10 mouse cellular contexts compared by ENCODE assay signal in the genomic region with DNA sequence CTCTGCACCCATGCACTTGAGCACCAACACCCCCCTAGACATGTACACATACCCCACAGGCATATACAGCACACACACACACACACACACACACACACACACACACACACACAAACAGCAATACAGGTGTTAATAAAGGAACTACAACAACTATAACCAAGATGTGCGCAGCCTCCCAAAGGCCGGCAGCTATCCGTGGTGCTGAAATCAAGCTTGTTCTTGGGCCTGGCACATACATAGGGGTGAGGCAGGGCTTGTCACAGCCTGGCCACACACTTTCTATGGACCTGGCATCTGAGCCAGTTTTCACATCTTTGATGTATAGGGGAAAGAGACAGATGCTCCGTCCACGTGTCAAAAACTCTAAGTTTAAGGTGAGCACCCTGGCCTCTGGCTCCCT. TPM values are rescaled to one million over a fixed set of nuclear protein-coding genes. Genes with fewer than 3 reads are reported as not detected.
DNase-seq lines count a peak whose midpoint lies in the region; ATAC-seq and TF ChIP-seq lines count a peak whose summit lies in the region.
"Had no signal": no experiment of that assay in that cellular context is flagged by ENCODE, and none has a peak within 500 bp of the region (broad histone marks: within the 10 kb centered on the region; RNA-seq: fewer than 3 reads in every experiment).

No protein-coding gene starts in this region.

- no peak overlapping the region for H3K4me2 ChIP-seq in lung, postnatal 0 days (replicated peaks; ENCODE audit: low read depth, low read length)

- H3K27me3 ChIP-seq in lung, postnatal 0 days (replicated peaks; ENCODE audit: insufficient read depth, low read length) = no peaks in the 10 kb centered on the region

- H3K9ac ChIP-seq in lung, postnatal 0 days (replicated peaks; ENCODE audit: low read depth) = no peak overlapping the region

- DNase-seq in lung, postnatal 0 days (ENCODE audit: low spot score) = peak; percentile 45
- no peak for DNase-seq in lung, adult 18-20 months
- DNase-seq in ZHBTc4 (ENCODE audit: low read depth, low spot score) = peak; percentile 69
- DNase-seq in embryo, embryonic 10.5 days (ENCODE audit: low spot score) = peak; percentile 81
- DNase-seq in mesoderm, embryonic 11.5 days (ENCODE audit: low read depth, low spot score) = peak; percentile 64
- no peak for DNase-seq in right cerebral cortex, postnatal 10 days (ENCODE audit: low spot score in 2 of 2)
- no peak for DNase-seq in urinary bladder, adult 18-20 months (ENCODE audit: low spot score in 2 of 2)
- DNase-seq in spleen, postnatal 14 days (ENCODE audit: low spot score in 2 of 2) = no peak
- DNase-seq: cerebellum, adult 9-10 months had no signal

- H3K4me3 ChIP-seq in lung, postnatal 0 days (ENCODE audit: low read depth, low read length) = no peak overlapping the region
- H3K4me3 ChIP-seq: left cerebral cortex, adult 2 months had no signal

- H3K9me3 ChIP-seq in lung, postnatal 0 days (ENCODE audit: low read length) = no peaks in the 10 kb centered on the region

- ATAC-seq in lung, postnatal 0 days = no peak

- 19% methylated on average over 5 of the region's 5 CpGs for WGBS in lung, postnatal 0 days

- H3K27ac ChIP-seq in lung, postnatal 0 days (ENCODE audit: low read length) = no peak overlapping the region
- H3K27ac ChIP-seq: left cerebral cortex, adult 2 months had no signal

- no peak for TF ChIP-seq EP300 in lung, postnatal 0 days (IDR thresholded peaks at IDR 0.05)

- no peak for TF ChIP-seq CTCF in lung, postnatal 0 days (IDR thresholded peaks at IDR 0.05)

- no peaks in the 10 kb centered on the region for H3K36me3 ChIP-seq in lung, postnatal 0 days (ENCODE audit: insufficient read depth, low read length)

- no peaks in the 10 kb centered on the region for H3K4me1 ChIP-seq in lung, postnatal 0 days (ENCODE audit: insufficient read depth, low read depth, low read length)

RNA-seq across cellular contexts. Expression of gene Srrm3, which starts 36.7 kb away (rescaled TPM):
- polyA plus RNA-seq in lung, postnatal 0 days (2015; fragmentation: Nextera tagmentation; extraction: Ambion mirVana) = 0.05 TPM in 1 of 2 replicates, not detected in the other

RNA-seq across cellular contexts. Expression of gene Hspb1, which starts 44.3 kb away (rescaled TPM):
- 198 and 248 TPM in 2 replicates for polyA plus RNA-seq in lung, postnatal 0 days (2015; fragmentation: Nextera tagmentation; extraction: Ambion mirVana)

Comparison
In these comparisons a context has a peak if more than half of its experiments do, and no peak if none do; other contexts are left out.
1. DNase-seq: peak in lung, postnatal 0 days (single experiment), ZHBTc4 (single experiment), embryo, embryonic 10.5 days (single experiment) and mesoderm, embryonic 11.5 days (single experiment); none in lung, adult 18-20 months (0 of 2), right cerebral cortex, postnatal 10 days (0 of 2), urinary bladder, adult 18-20 months (0 of 2) and spleen, postnatal 14 days (0 of 2).